Mouse (Mus musculus) cerebellum, postnatal 14 days (tissue): ENCODE results near the gene Syp.

Source experiments
- DNase-seq, 2 experiments: peaks; one replicate each; pipeline ENCODE4 v3.0.0; 2021; ENCODE audit warnings: mixed read lengths in 2 of 2

The Syp gene

GRCm38 (mm10) chrX:7638401-7639091 is at the start of gene Syp:
Syp (plus strand) TSS chrX:7638471.
- peak; percentile 96 to 97 for DNase-seq

- DNase-seq: peak in 1 of 2 experiments; percentile 56
Measured at GRCm38 (mm10) chrX:7595371-7595770, 42.9 kb upstream of the Syp start.

GRCm38 (mm10) chrX:7604004-7604403 is 34.3 kb upstream of the Syp start:
- DNase-seq: no peak

- peak; percentile 85 to 86 for DNase-seq
Measured at GRCm38 (mm10) chrX:7604879-7605574, 33.2 kb upstream of the Syp start, which contains the start of gene Ccdc22. Ccdc22 (minus strand) TSS chrX:7605517.

- DNase-seq: no peak
Measured at GRCm38 (mm10) chrX:7605575-7605941, 32.7 kb upstream of the Syp start.

- DNase-seq: no peak
Measured at GRCm38 (mm10) chrX:7606783-7607182, 31.5 kb upstream of the Syp start, which contains the start of gene Cacna1f. Cacna1f (plus strand) TSS chrX:7607083.

- peak; percentile 26 to 37 for DNase-seq
Measured at GRCm38 (mm10) chrX:7610035-7610434, 28.2 kb upstream of the Syp start.

- peak; percentile 31 to 35 for DNase-seq
Measured at GRCm38 (mm10) chrX:7610536-7611258, 27.6 kb upstream of the Syp start.

GRCm38 (mm10) chrX:7617889-7618551 is 20.3 kb upstream of the Syp start:
- DNase-seq: no peak

- DNase-seq: no peak
Measured at GRCm38 (mm10) chrX:7632560-7632959, 5.7 kb upstream of the Syp start.

GRCm38 (mm10) chrX:7635101-7635500 is 3.2 kb upstream of the Syp start:
- no peak for DNase-seq

GRCm38 (mm10) chrX:7639536-7640325 is 1.5 kb downstream of the Syp start:
- peak; percentile 59 to 67 for DNase-seq

- peak; percentile 41 to 47 for DNase-seq
Measured at GRCm38 (mm10) chrX:7640785-7641184, 2.5 kb downstream of the Syp start.

- DNase-seq: peak; percentile 86 to 91
Measured at GRCm38 (mm10) chrX:7645349-7645748, 7.1 kb downstream of the Syp start.

GRCm38 (mm10) chrX:7648671-7649304 is 10.5 kb downstream of the Syp start:
- DNase-seq: peak; percentile 70 to 72

- peak; percentile 58 to 77 for DNase-seq
Measured at GRCm38 (mm10) chrX:7657221-7657639, 19.0 kb downstream of the Syp start, which contains the start of gene Prickle3. Prickle3 (plus strand) TSS chrX:7657260.

GRCm38 (mm10) chrX:7658031-7658784 is 19.9 kb downstream of the Syp start:
- DNase-seq: peak in 1 of 2 experiments; percentile 28

GRCm38 (mm10) chrX:7658785-7659589 is 20.7 kb downstream of the Syp start:
- DNase-seq: no peak

GRCm38 (mm10) chrX:7661086-7661485 is 22.8 kb downstream of the Syp start:
- no peak for DNase-seq

GRCm38 (mm10) chrX:7662936-7663335 is 24.7 kb downstream of the Syp start:
- no peak for DNase-seq
